Mouse (Mus musculus): ENCODE results near the gene Gm6465. TPM values are rescaled to one million over a fixed set of nuclear protein-coding genes. Genes with fewer than 3 reads are reported as not detected.
"Not testable (repeated sequence)": the region's sequence is repeated elsewhere in the genome, so short reads cannot be mapped to it uniquely, and the experiment has no call there.

Gene Gm6465
- not detected in 2 replicates for polyA plus RNA-seq (2015; fragmentation: Nextera tagmentation; extraction: Ambion mirVana)

DNA sequence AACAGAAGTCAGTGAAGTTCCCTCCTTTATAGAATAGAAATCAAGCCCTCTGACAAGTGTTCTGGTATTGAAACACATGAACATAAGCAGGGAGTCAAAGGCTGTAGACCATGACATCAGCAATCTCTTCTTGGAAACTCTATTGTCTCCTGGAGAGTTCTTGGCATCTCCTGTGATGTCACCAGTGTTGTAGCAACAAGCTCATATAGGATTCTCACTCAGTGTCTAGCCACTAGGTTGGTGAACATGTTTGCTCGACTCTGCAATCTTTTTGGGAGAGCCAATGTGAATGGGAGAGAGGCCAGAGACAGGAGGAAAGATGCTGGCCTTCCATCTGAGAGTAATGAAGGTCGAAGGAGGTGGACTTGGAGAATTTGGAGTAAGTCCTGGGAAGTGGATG lies at the start of gene Gm6465:
Gene Gm6465, plus strand, starts transcription at position 301 of the 400 bp plus-strand sequence.
- WGBS, result 53% methylated on average over 2 of the region's 2 CpGs
- not testable (repeated sequence) for ATAC-seq (replicated peaks)

GRCm38 (mm10) chr5:11845824-11846223 lies 485 bp downstream of the Gm6465 start:
- not testable (repeated sequence) for H3K36me3 ChIP-seq; H3K4me1 ChIP-seq; H3K9me3 ChIP-seq; H3K27me3 ChIP-seq; H3K4me2 ChIP-seq (replicated peaks); ATAC-seq (replicated peaks); H3K27ac ChIP-seq (replicated peaks); H3K4me3 ChIP-seq; H3K9ac ChIP-seq (replicated peaks)
- whole genome bisulfite sequencing, result 75% methylated on average over 1 of the region's 1 CpGs

More for the DNA sequence above, at the start of gene Gm6465:
- H3K4me2 ChIP-seq (replicated peaks); H3K4me1 ChIP-seq; H3K4me3 ChIP-seq; H3K36me3 ChIP-seq; H3K9me3 ChIP-seq; H3K27ac ChIP-seq (replicated peaks); H3K27me3 ChIP-seq; H3K9ac ChIP-seq (replicated peaks): not testable (repeated sequence)

DNA sequence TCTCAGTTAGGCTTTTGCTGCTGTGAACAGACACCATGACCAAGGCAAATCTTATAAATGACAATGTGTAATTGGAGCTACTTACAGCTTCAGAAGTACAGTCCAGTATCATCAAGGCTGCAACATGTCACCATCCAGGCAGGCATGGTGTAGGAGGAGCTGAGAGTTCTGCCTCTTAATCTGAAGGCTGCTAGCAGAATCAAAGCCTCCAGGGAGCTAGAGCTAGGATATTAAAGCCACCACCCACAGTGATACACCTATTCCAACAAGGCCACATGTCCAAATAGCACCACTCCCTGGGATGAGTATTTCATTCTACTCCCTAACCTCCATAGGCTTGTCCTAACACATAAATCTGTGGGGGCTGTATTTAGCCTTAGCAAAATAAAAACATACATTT lies 12.6 kb downstream of the Gm6465 start:
- not testable (repeated sequence) for ATAC-seq (replicated peaks); H3K36me3 ChIP-seq; H3K9me3 ChIP-seq; H3K4me3 ChIP-seq; H3K4me2 ChIP-seq (replicated peaks); H3K4me1 ChIP-seq; H3K27ac ChIP-seq (replicated peaks); H3K27me3 ChIP-seq; H3K9ac ChIP-seq (replicated peaks)

Other genes with a start within 250 kb of the Gm6465 start
- not detected in 2 replicates for gene Gm8922, start 163.6 kb upstream of the Gm6465 start, polyA plus RNA-seq (2015; fragmentation: Nextera tagmentation; extraction: Ambion mirVana)
- gene Gm8926, start 75.0 kb upstream of the Gm6465 start, polyA plus RNA-seq (2015; fragmentation: Nextera tagmentation; extraction: Ambion mirVana), result not detected in 2 replicates
- not detected in 2 replicates for gene 4933402N22Rik, start 72.5 kb downstream of the Gm6465 start, polyA plus RNA-seq (2015; fragmentation: Nextera tagmentation; extraction: Ambion mirVana)

Measured in forebrain, embryonic 15.5 days (tissue).